Mouse (Mus musculus) cerebellum, adult 2 months (tissue): ENCODE results near the gene Nrbf2.

Experiments
- CTCF ChIP-seq: fragments of 200-500 bp; IDR thresholded peaks from 2 replicates; pipeline ENCODE4 v1.5.1; 2011; ENCODE audit warnings: low read depth, mild to moderate bottlenecking, control low read depth, low read length, moderate library complexity, borderline replicate concordance; ENCODE audit not compliant: insufficient read depth
- POLR2A ChIP-seq: fragments of 200-500 bp; IDR thresholded peaks from 2 replicates; pipeline ENCODE4 v1.6.1; 2011; ENCODE audit warnings: low read length, control low read depth, borderline replicate concordance; ENCODE audit not compliant: insufficient read depth

GRCm38 (mm10) chr10:67329661-67330060 lies 44.6 kb upstream of the Nrbf2 start:
- TF ChIP-seq CTCF (no peak), POLR2A (no peak)
